In the genomic region with DNA sequence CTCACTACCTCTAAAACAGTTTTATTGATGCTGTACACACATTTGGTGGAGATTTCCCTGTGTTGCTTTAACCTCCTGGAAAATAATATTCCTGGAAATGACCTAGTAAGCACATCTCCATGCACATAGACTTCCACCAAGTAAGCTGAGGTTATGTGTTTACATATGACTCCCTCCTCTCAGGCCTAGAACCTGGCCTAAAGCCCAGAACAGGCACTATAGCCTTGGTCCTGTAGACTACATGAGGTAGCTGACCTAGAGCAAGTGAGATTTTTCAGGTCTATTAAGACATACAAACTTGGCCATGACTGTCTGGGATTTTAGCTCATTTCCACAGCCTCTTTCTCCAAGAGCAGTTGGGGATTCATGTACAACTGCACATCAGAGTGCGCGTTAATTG, we compare ENCODE assay signal across 10 mouse cellular contexts. TPM values are rescaled to one million over a fixed set of nuclear protein-coding genes. Genes with fewer than 3 reads are reported as not detected.
A peak's percentile ranks its signal among the peaks of the same experiment; 100 is the strongest.
DNase-seq lines count a peak whose midpoint lies in the region; ATAC-seq and TF ChIP-seq lines count a peak whose summit lies in the region.
"Had no signal": no experiment of that assay in that cellular context is flagged by ENCODE, and none has a peak within 500 bp of the region (broad histone marks: within the 10 kb centered on the region; RNA-seq: fewer than 3 reads in every experiment).

No protein-coding gene starts in this region.

- H3K9ac ChIP-seq in kidney, postnatal 0 days (ENCODE audit: low read depth, low read length): no peak overlapping the region
- peak overlapping the region; percentile 74; the same call in 1 of the 2 replicates for H3K9ac ChIP-seq in embryonic facial prominence, embryonic 14.5 days (ENCODE audit: low read depth, low read length)
- no peak overlapping the region; the same call in 1 of the 2 replicates for H3K9ac ChIP-seq in hindbrain, postnatal 0 days (replicated peaks; ENCODE audit: low read length)
- H3K9ac ChIP-seq in midbrain, embryonic 16.5 days (ENCODE audit: low read depth, low read length): no peak overlapping the region

- H3K27me3 ChIP-seq in kidney, postnatal 0 days (ENCODE audit: insufficient read depth, low read length): no peaks in the 10 kb centered on the region
- H3K27me3 ChIP-seq in embryonic facial prominence, embryonic 14.5 days (replicated peaks; ENCODE audit: control insufficient read depth, insufficient read depth, low read length): no peaks in the 10 kb centered on the region
- H3K27me3 ChIP-seq in hindbrain, postnatal 0 days (ENCODE audit: insufficient read depth, low read length): no peaks in the 10 kb centered on the region
- no peaks in the 10 kb centered on the region for H3K27me3 ChIP-seq in midbrain, embryonic 16.5 days (ENCODE audit: control insufficient read depth, insufficient read depth, low read depth, low read length)

- peaks cover 10% of the 10 kb centered on the region for H3K4me1 ChIP-seq in kidney, postnatal 0 days (replicated peaks; ENCODE audit: insufficient read depth, low read length)
- H3K4me1 ChIP-seq in embryonic facial prominence, embryonic 14.5 days (ENCODE audit: control insufficient read depth, insufficient read depth, low read length): peaks cover 10% of the 10 kb centered on the region
- H3K4me1 ChIP-seq in hindbrain, postnatal 0 days (ENCODE audit: insufficient read depth, low read length): peaks cover 13% of the 10 kb centered on the region
- H3K4me1 ChIP-seq in midbrain, embryonic 16.5 days (ENCODE audit: control insufficient read depth, insufficient read depth, low read length): peaks cover 15% of the 10 kb centered on the region

- no peak for DNase-seq in kidney, postnatal 0 days (ENCODE audit: low spot score)
- DNase-seq in kidney, postnatal 25 days: no peak
- DNase-seq in embryonic facial prominence, embryonic 14.5 days (ENCODE audit: low spot score): no peak
- no peak for DNase-seq in hindbrain, postnatal 0 days (ENCODE audit: low spot score)
- no peak for DNase-seq in gastrocnemius, postnatal 10 days
- DNase-seq in thymus, postnatal 10 days (ENCODE audit: low spot score in 2 of 2): no peak
- DNase-seq in layer of hippocampus, postnatal 14 days (ENCODE audit: low spot score in 2 of 2): no peak
- DNase-seq: kidney, adult 18-20 months had no signal

- H3K9me3 ChIP-seq in kidney, postnatal 0 days (replicated peaks; ENCODE audit: low read length): no peaks in the 10 kb centered on the region
- H3K9me3 ChIP-seq in embryonic facial prominence, embryonic 14.5 days (ENCODE audit: control insufficient read depth, low read length): no peaks in the 10 kb centered on the region
- H3K9me3 ChIP-seq in hindbrain, postnatal 0 days (ENCODE audit: low read length): no peaks in the 10 kb centered on the region
- H3K9me3 ChIP-seq in midbrain, embryonic 16.5 days (replicated peaks; ENCODE audit: control insufficient read depth, low read length, poor library complexity, severe bottlenecking): no peaks in the 10 kb centered on the region
- H3K9me3 ChIP-seq: G1E had no signal

- H3K27ac ChIP-seq in kidney, postnatal 0 days: peak overlapping the region; percentile 44; the same call in 1 of the 2 replicates
- H3K27ac ChIP-seq in embryonic facial prominence, embryonic 14.5 days (replicated peaks; ENCODE audit: low read depth, low read length): no peak overlapping the region
- no peak overlapping the region for H3K27ac ChIP-seq in hindbrain, postnatal 0 days
- no peak overlapping the region for H3K27ac ChIP-seq in midbrain, embryonic 16.5 days (ENCODE audit: low read length)

- no peak for ATAC-seq in kidney, postnatal 0 days (replicated peaks; ENCODE audit: low FRiP score, low read depth)
- no peak for ATAC-seq in embryonic facial prominence, embryonic 14.5 days (ENCODE audit: low read depth)
- ATAC-seq in hindbrain, postnatal 0 days: no peak
- no peak for ATAC-seq in midbrain, embryonic 16.5 days

- no peak overlapping the region for H3K4me3 ChIP-seq in kidney, postnatal 0 days (replicated peaks; ENCODE audit: low read depth, low read length)
- H3K4me3 ChIP-seq in embryonic facial prominence, embryonic 14.5 days (ENCODE audit: low read depth, low read length): peak overlapping the region; percentile 83; the same call in 1 of the 2 replicates
- H3K4me3 ChIP-seq in hindbrain, postnatal 0 days (ENCODE audit: low read length): peak overlapping the region; percentile 83; the same call in 1 of the 2 replicates
- H3K4me3 ChIP-seq in midbrain, embryonic 16.5 days (ENCODE audit: low read depth, low read length): no peak overlapping the region

- WGBS in kidney, postnatal 0 days: 100% methylated on average over 2 of the region's 2 CpGs
- WGBS in embryonic facial prominence, embryonic 14.5 days: 93% methylated on average over 2 of the region's 2 CpGs
- 96% methylated on average over 2 of the region's 2 CpGs for WGBS in hindbrain, postnatal 0 days
- 98% methylated on average over 2 of the region's 2 CpGs for WGBS in midbrain, embryonic 16.5 days

- peak overlapping the region; percentile 65; the same call in 1 of the 2 replicates for H3K4me2 ChIP-seq in kidney, postnatal 0 days (ENCODE audit: low read length)
- peak overlapping the region; percentile 87; the same call in 1 of the 2 replicates for H3K4me2 ChIP-seq in embryonic facial prominence, embryonic 14.5 days (ENCODE audit: low read depth, low read length)
- H3K4me2 ChIP-seq in hindbrain, postnatal 0 days (ENCODE audit: low read depth, low read length): peak overlapping the region; percentile 84
- peak overlapping the region; percentile 94 for H3K4me2 ChIP-seq in midbrain, embryonic 16.5 days (ENCODE audit: low read length)

- no peak for TF ChIP-seq CTCF in kidney, postnatal 0 days (IDR thresholded peaks at IDR 0.05; ENCODE audit: low read depth)
- TF ChIP-seq CTCF in hindbrain, postnatal 0 days (IDR thresholded peaks at IDR 0.05; ENCODE audit: low read depth): no peak

- peaks cover 29% of the 10 kb centered on the region for H3K36me3 ChIP-seq in kidney, postnatal 0 days (ENCODE audit: insufficient read depth, low read length)
- peaks cover 33% of the 10 kb centered on the region for H3K36me3 ChIP-seq in embryonic facial prominence, embryonic 14.5 days (ENCODE audit: control insufficient read depth, insufficient read depth, low read length)
- peaks cover 17% of the 10 kb centered on the region for H3K36me3 ChIP-seq in hindbrain, postnatal 0 days (ENCODE audit: insufficient read depth, low read length)
- peaks cover 9% of the 10 kb centered on the region for H3K36me3 ChIP-seq in midbrain, embryonic 16.5 days (ENCODE audit: control insufficient read depth, insufficient read depth, low read length)

RNA-seq across cellular contexts. Expression of gene Lztr1, which starts 1.7 kb away (rescaled TPM):
- polyA plus RNA-seq in kidney, postnatal 0 days (2015; fragmentation: Nextera tagmentation; extraction: Ambion mirVana): 65.7 and 73.4 TPM in 2 replicates
- polyA plus RNA-seq in embryonic facial prominence, embryonic 14.5 days (2014; fragmentation: Nextera tagmentation; extraction: Ambion mirVana): 70.4 and 77.2 TPM in 2 replicates
- 191 and 279 TPM in 2 replicates for total RNA-seq in hindbrain, postnatal 0 days (2014; rRNA removed)
- 82.2 and 89.8 TPM in 2 replicates for polyA plus RNA-seq in hindbrain, postnatal 0 days (2015; fragmentation: Nextera tagmentation; extraction: Ambion mirVana)
- polyA plus RNA-seq in midbrain, embryonic 16.5 days (2015; fragmentation: Nextera tagmentation; extraction: Ambion mirVana): 145 and 151 TPM in 2 replicates
- total RNA-seq in gastrocnemius, postnatal 10 days (2021): 10 to 100 TPM; 27.1 to 39.5 TPM
- 100 to 1,000 TPM; 204 to 215 TPM for total RNA-seq in layer of hippocampus, postnatal 14 days (2021)

RNA-seq across cellular contexts. Expression of gene Aifm3, which starts 20.7 kb away (rescaled TPM):
- polyA plus RNA-seq in kidney, postnatal 0 days (2015; fragmentation: Nextera tagmentation; extraction: Ambion mirVana): 1.4 and 2.4 TPM in 2 replicates
- polyA plus RNA-seq in embryonic facial prominence, embryonic 14.5 days (2014; fragmentation: Nextera tagmentation; extraction: Ambion mirVana): 2.4 and 4.9 TPM in 2 replicates
- total RNA-seq in hindbrain, postnatal 0 days (2014; rRNA removed): 13.8 and 16.8 TPM in 2 replicates
- 15.7 and 17.4 TPM in 2 replicates for polyA plus RNA-seq in hindbrain, postnatal 0 days (2015; fragmentation: Nextera tagmentation; extraction: Ambion mirVana)
- polyA plus RNA-seq in midbrain, embryonic 16.5 days (2015; fragmentation: Nextera tagmentation; extraction: Ambion mirVana): 13.6 and 22.2 TPM in 2 replicates
- under 1 TPM; 0.27 to 0.28 TPM for total RNA-seq in gastrocnemius, postnatal 10 days (2021)
- 10 to 100 TPM; 59.1 to 61.5 TPM for total RNA-seq in layer of hippocampus, postnatal 14 days (2021)
- polyA plus RNA-seq: G1E had no signal

RNA-seq across cellular contexts. Expression of gene Thap7, which starts 20.8 kb away (rescaled TPM):
- 58.6 and 62.8 TPM in 2 replicates for polyA plus RNA-seq in kidney, postnatal 0 days (2015; fragmentation: Nextera tagmentation; extraction: Ambion mirVana)
- 50.9 and 54.9 TPM in 2 replicates for polyA plus RNA-seq in embryonic facial prominence, embryonic 14.5 days (2014; fragmentation: Nextera tagmentation; extraction: Ambion mirVana)
- total RNA-seq in hindbrain, postnatal 0 days (2014; rRNA removed): 61.0 and 66.8 TPM in 2 replicates
- 57.5 and 59.5 TPM in 2 replicates for polyA plus RNA-seq in hindbrain, postnatal 0 days (2015; fragmentation: Nextera tagmentation; extraction: Ambion mirVana)
- polyA plus RNA-seq in midbrain, embryonic 16.5 days (2015; fragmentation: Nextera tagmentation; extraction: Ambion mirVana): 60.7 and 62.7 TPM in 2 replicates
- 10 to 100 TPM; 14.7 to 15.0 TPM for total RNA-seq in gastrocnemius, postnatal 10 days (2021)
- 10 to 100 TPM; 38.1 to 40.8 TPM for total RNA-seq in layer of hippocampus, postnatal 14 days (2021)

RNA-seq across cellular contexts. Expression of gene Lrrc74b, which starts 50.9 kb away (rescaled TPM):
- 0.20 and 0.26 TPM in 2 replicates for polyA plus RNA-seq in kidney, postnatal 0 days (2015; fragmentation: Nextera tagmentation; extraction: Ambion mirVana)
- polyA plus RNA-seq in embryonic facial prominence, embryonic 14.5 days (2014; fragmentation: Nextera tagmentation; extraction: Ambion mirVana): 0.69 and 1.8 TPM in 2 replicates
- 2.3 and 2.4 TPM in 2 replicates for total RNA-seq in hindbrain, postnatal 0 days (2014; rRNA removed)
- polyA plus RNA-seq in hindbrain, postnatal 0 days (2015; fragmentation: Nextera tagmentation; extraction: Ambion mirVana): 2.0 and 2.1 TPM in 2 replicates
- polyA plus RNA-seq in midbrain, embryonic 16.5 days (2015; fragmentation: Nextera tagmentation; extraction: Ambion mirVana): 1.3 and 2.0 TPM in 2 replicates
- 1 to 10 TPM; 1.4 to 3.7 TPM for total RNA-seq in gastrocnemius, postnatal 10 days (2021)
- 1 to 10 TPM in 1 of 2 experiments, under 1 TPM in 1; 0.67 to 1.6 TPM for total RNA-seq in layer of hippocampus, postnatal 14 days (2021)

RNA-seq across cellular contexts. Expression of gene P2rx6, which starts 51.5 kb away (rescaled TPM):
- 0.62 and 0.74 TPM in 2 replicates for polyA plus RNA-seq in kidney, postnatal 0 days (2015; fragmentation: Nextera tagmentation; extraction: Ambion mirVana)
- 0.84 and 1.5 TPM in 2 replicates for polyA plus RNA-seq in embryonic facial prominence, embryonic 14.5 days (2014; fragmentation: Nextera tagmentation; extraction: Ambion mirVana)
- 3.4 and 5.1 TPM in 2 replicates for total RNA-seq in hindbrain, postnatal 0 days (2014; rRNA removed)
- polyA plus RNA-seq in hindbrain, postnatal 0 days (2015; fragmentation: Nextera tagmentation; extraction: Ambion mirVana): 2.3 and 3.0 TPM in 2 replicates
- 3.0 and 3.5 TPM in 2 replicates for polyA plus RNA-seq in midbrain, embryonic 16.5 days (2015; fragmentation: Nextera tagmentation; extraction: Ambion mirVana)
- 1 to 10 TPM; 5.4 to 7.3 TPM for total RNA-seq in gastrocnemius, postnatal 10 days (2021)
- total RNA-seq in layer of hippocampus, postnatal 14 days (2021): 1 to 10 TPM in 1 of 2 experiments, under 1 TPM in 1; 0.83 to 1.1 TPM
- polyA plus RNA-seq: G1E had no signal

Comparison
In these comparisons a context has a peak if more than half of its experiments do, and no peak if none do; other contexts are left out.
1. H3K4me3 ChIP-seq: peak in embryonic facial prominence, embryonic 14.5 days (single experiment) and hindbrain, postnatal 0 days (single experiment); none in kidney, postnatal 0 days (single experiment) and midbrain, embryonic 16.5 days (single experiment).
2. Peak in every context shown above with its lines, with median percentiles within 50 percentile points of each other: H3K4me2 ChIP-seq.